Mouse (Mus musculus) spleen, adult 2 months (tissue): ENCODE measurements around the gene Prdx6b.

Experiments
- CTCF ChIP-seq: fragments of 200-500 bp; IDR thresholded peaks from 2 replicates; pipeline ENCODE4 v1.5.1; 2011; ENCODE audit warnings: mild to moderate bottlenecking, inconsistent platforms; ENCODE audit not compliant: insufficient read depth, insufficient read length, insufficient replicate concordance; ENCODE audit errors: extremely low read depth
- POLR2A ChIP-seq: fragments of 200-500 bp; IDR thresholded peaks from 2 replicates; pipeline ENCODE4 v1.6.1; 2011; ENCODE audit warnings: low read depth, low read length, inconsistent platforms

DNA sequence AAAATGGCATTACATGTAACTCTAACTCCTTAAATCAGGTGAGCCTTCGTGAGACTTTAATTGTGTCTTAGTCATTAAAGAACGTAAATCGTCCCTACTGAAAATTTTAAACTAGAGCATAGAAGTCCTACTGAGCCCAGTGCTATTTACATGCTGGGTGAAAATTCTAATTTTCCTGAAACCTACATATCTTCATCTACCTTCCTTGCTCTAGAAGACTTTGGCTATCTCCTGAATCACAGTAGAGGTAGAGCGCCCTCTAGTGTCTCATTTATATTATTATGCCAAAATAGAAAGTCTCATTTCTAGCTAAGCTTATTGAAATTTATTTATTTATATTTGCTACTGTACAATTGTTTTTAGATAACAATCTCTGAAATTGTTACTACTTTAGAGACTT is 24.2 kb upstream of the Prdx6b start:
- TF ChIP-seq CTCF: no peak
- no peak for TF ChIP-seq POLR2A
